Mouse (Mus musculus): ENCODE data around the gene Reep3. TPM values are rescaled to one million over a fixed set of nuclear protein-coding genes. Genes with fewer than 3 reads are reported as not detected.

Gene Reep3
- polyA plus RNA-seq, 1 experiment from 2014 or later = 77.4 TPM

GRCm38 (mm10) chr10:67052429-67052828 is 44.3 kb downstream of the Reep3 start:
- WGBS = 63% methylated on average over 9 of the region's 9 CpGs
- no peak overlapping the region for H3K27ac ChIP-seq (ENCODE audit: low read depth, low read length)

GRCm38 (mm10) chr10:67051466-67051865 is 45.3 kb downstream of the Reep3 start:
- Histone ChIP-seq H3K4me1 (replicated peaks; ENCODE audit: control insufficient read depth, insufficient read depth, low read length) (no peaks in the 10 kb centered on the region), H3K4me2 (replicated peaks; ENCODE audit: low read depth) (no peak overlapping the region), H3K9ac (ENCODE audit: low read depth, low read length) (no peak overlapping the region), H3K4me3 (ENCODE audit: low read depth, low read length) (no peak overlapping the region), H3K9me3 (ENCODE audit: control insufficient read depth) (no peaks in the 10 kb centered on the region), H3K36me3 (ENCODE audit: control insufficient read depth, insufficient read depth) (no peaks in the 10 kb centered on the region), H3K27me3 (replicated peaks; ENCODE audit: control insufficient read depth, insufficient read depth, low read length) (no peaks in the 10 kb centered on the region), H3K27ac (ENCODE audit: low read depth, low read length) (no peak overlapping the region)
- 81% methylated on average over 5 of the region's 5 CpGs for WGBS
- ATAC-seq = no peak
- TF ChIP-seq CTCF (IDR thresholded peaks at IDR 0.05; ENCODE audit: low read depth) = no peak

More at GRCm38 (mm10) chr10:67052429-67052828, 44.3 kb downstream of the Reep3 start:
- no peaks in the 10 kb centered on the region for H3K4me1 ChIP-seq (replicated peaks; ENCODE audit: control insufficient read depth, insufficient read depth, low read length)
- no peaks in the 10 kb centered on the region for H3K27me3 ChIP-seq (replicated peaks; ENCODE audit: control insufficient read depth, insufficient read depth, low read length)
- no peak overlapping the region for H3K4me3 ChIP-seq (ENCODE audit: low read depth, low read length)
- no peak overlapping the region for H3K9ac ChIP-seq (ENCODE audit: low read depth, low read length)
- no peak for TF ChIP-seq CTCF (IDR thresholded peaks at IDR 0.05; ENCODE audit: low read depth)
- no peak overlapping the region for H3K4me2 ChIP-seq (replicated peaks; ENCODE audit: low read depth)
- no peak for ATAC-seq
- no peaks in the 10 kb centered on the region for H3K9me3 ChIP-seq (ENCODE audit: control insufficient read depth)
- no peaks in the 10 kb centered on the region for H3K36me3 ChIP-seq (ENCODE audit: control insufficient read depth, insufficient read depth)

- H3K9me3 ChIP-seq (ENCODE audit: control insufficient read depth) = no peaks in the 10 kb centered on the region
- H3K27ac ChIP-seq (ENCODE audit: low read depth, low read length) = no peak overlapping the region
- no peak overlapping the region for H3K4me3 ChIP-seq (ENCODE audit: low read depth, low read length)
- no peaks in the 10 kb centered on the region for H3K36me3 ChIP-seq (ENCODE audit: control insufficient read depth, insufficient read depth)
- H3K4me2 ChIP-seq (replicated peaks; ENCODE audit: low read depth) = no peak overlapping the region
- no peaks in the 10 kb centered on the region for H3K27me3 ChIP-seq (replicated peaks; ENCODE audit: control insufficient read depth, insufficient read depth, low read length)
- H3K9ac ChIP-seq (ENCODE audit: low read depth, low read length) = no peak overlapping the region
- ATAC-seq = no peak
- 82% methylated on average over 6 of the region's 7 CpGs for WGBS
- TF ChIP-seq CTCF (IDR thresholded peaks at IDR 0.05; ENCODE audit: low read depth) = no peak
- H3K4me1 ChIP-seq (replicated peaks; ENCODE audit: control insufficient read depth, insufficient read depth, low read length) = peaks cover 1% of the 10 kb centered on the region; the same call in 1 of the 2 replicates
These were observed 46.0 kb downstream of the Reep3 start for GRCm38 (mm10) chr10:67050766-67051165.

- Histone ChIP-seq H3K27ac (ENCODE audit: low read depth, low read length) (no peak overlapping the region), H3K9ac (ENCODE audit: low read depth, low read length) (no peak overlapping the region), H3K27me3 (replicated peaks; ENCODE audit: control insufficient read depth, insufficient read depth, low read length) (no peaks in the 10 kb centered on the region), H3K9me3 (ENCODE audit: control insufficient read depth) (no peaks in the 10 kb centered on the region), H3K4me2 (replicated peaks; ENCODE audit: low read depth) (no peak overlapping the region), H3K4me3 (ENCODE audit: low read depth, low read length) (no peak overlapping the region), H3K36me3 (ENCODE audit: control insufficient read depth, insufficient read depth) (no peaks in the 10 kb centered on the region), H3K4me1 (replicated peaks; ENCODE audit: control insufficient read depth, insufficient read depth, low read length) (peaks cover 6% of the 10 kb centered on the region; the same call in 1 of the 2 replicates)
- no peak for ATAC-seq
- 95% methylated on average over 7 of the region's 7 CpGs for WGBS
- TF ChIP-seq CTCF (IDR thresholded peaks at IDR 0.05; ENCODE audit: low read depth) = no peak
These were observed 47.1 kb downstream of the Reep3 start for GRCm38 (mm10) chr10:67049621-67050020.

- no peak for TF ChIP-seq CTCF (IDR thresholded peaks at IDR 0.05; ENCODE audit: low read depth)
These were observed 47.7 kb downstream of the Reep3 start for GRCm38 (mm10) chr10:67048871-67049615.

GRCm38 (mm10) chr10:67047712-67048645 is 48.8 kb downstream of the Reep3 start:
- no peaks in the 10 kb centered on the region for H3K27me3 ChIP-seq (replicated peaks; ENCODE audit: control insufficient read depth, insufficient read depth, low read length)
- H3K4me2 ChIP-seq (replicated peaks; ENCODE audit: low read depth) = no peak overlapping the region
- H3K9ac ChIP-seq (ENCODE audit: low read depth, low read length) = no peak overlapping the region
- H3K4me3 ChIP-seq (ENCODE audit: low read depth, low read length) = no peak overlapping the region
- no peaks in the 10 kb centered on the region for H3K9me3 ChIP-seq (ENCODE audit: control insufficient read depth)
- TF ChIP-seq CTCF (IDR thresholded peaks at IDR 0.05; ENCODE audit: low read depth) = no peak
- H3K4me1 ChIP-seq (replicated peaks; ENCODE audit: control insufficient read depth, insufficient read depth, low read length) = peaks cover 6% of the 10 kb centered on the region; the same call in 1 of the 2 replicates
- no peak overlapping the region for H3K27ac ChIP-seq (ENCODE audit: low read depth, low read length)
- no peak for ATAC-seq
- no peaks in the 10 kb centered on the region for H3K36me3 ChIP-seq (ENCODE audit: control insufficient read depth, insufficient read depth)
- 80% methylated on average over 18 of the region's 18 CpGs for WGBS

More at GRCm38 (mm10) chr10:67048871-67049615, 47.7 kb downstream of the Reep3 start:
- Histone ChIP-seq H3K27me3 (replicated peaks; ENCODE audit: control insufficient read depth, insufficient read depth, low read length) (no peaks in the 10 kb centered on the region), H3K4me3 (ENCODE audit: low read depth, low read length) (no peak overlapping the region), H3K9ac (ENCODE audit: low read depth, low read length) (no peak overlapping the region), H3K4me1 (replicated peaks; ENCODE audit: control insufficient read depth, insufficient read depth, low read length) (peaks cover 6% of the 10 kb centered on the region; the same call in 1 of the 2 replicates), H3K27ac (ENCODE audit: low read depth, low read length) (no peak overlapping the region), H3K4me2 (replicated peaks; ENCODE audit: low read depth) (no peak overlapping the region), H3K9me3 (ENCODE audit: control insufficient read depth) (no peaks in the 10 kb centered on the region), H3K36me3 (ENCODE audit: control insufficient read depth, insufficient read depth) (no peaks in the 10 kb centered on the region)
- 84% methylated on average over 13 of the region's 13 CpGs for WGBS
- no peak for ATAC-seq

Data from intestine, postnatal 0 days (tissue).